Mouse (Mus musculus): Measurements from ENCODE around the gene Gm17657. TPM values are rescaled to one million over a fixed set of nuclear protein-coding genes. Genes with fewer than 3 reads are reported as not detected.
A peak's percentile ranks its signal among the peaks of the same experiment; 100 is the strongest.

Gene Gm17657
- polyA plus RNA-seq, 1 experiment from 2014 or later, result not detected

DNA sequence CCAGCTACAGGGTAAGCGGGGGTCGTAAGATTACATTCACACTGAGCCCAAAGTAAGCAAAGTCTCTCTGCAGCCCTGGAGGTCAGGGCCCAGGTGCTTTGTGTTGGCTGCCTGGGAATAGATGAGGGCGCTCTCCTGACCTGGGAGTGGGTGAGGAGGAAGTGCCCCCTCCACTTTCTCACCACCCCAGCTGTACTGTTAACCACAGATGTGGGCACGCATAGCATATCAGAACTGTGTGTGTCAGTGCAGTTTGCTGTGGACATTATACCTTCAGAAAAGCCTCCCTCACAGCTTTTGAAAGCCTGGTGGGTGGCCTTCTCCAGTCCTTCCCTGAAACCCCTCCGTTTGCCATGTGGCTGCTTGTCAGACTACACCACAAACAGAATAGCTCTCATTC is 34.9 kb upstream of the Gm17657 start:
- H3K4me3 ChIP-seq (replicated peaks; ENCODE audit: low read length), result no peak overlapping the region
- no peak overlapping the region for H3K9ac ChIP-seq (ENCODE audit: low read length)
- no peak overlapping the region for H3K27ac ChIP-seq (ENCODE audit: low read length)
- H3K4me1 ChIP-seq (ENCODE audit: control insufficient read depth, insufficient read depth, low read length), result peaks cover 3% of the 10 kb centered on the region; the same call in 1 of the 2 replicates
- H3K36me3 ChIP-seq (ENCODE audit: control insufficient read depth, insufficient read depth, low read length), result no peaks in the 10 kb centered on the region
- no peaks in the 10 kb centered on the region for H3K27me3 ChIP-seq (ENCODE audit: control insufficient read depth, insufficient read depth, low read length)
- H3K9me3 ChIP-seq (replicated peaks; ENCODE audit: control insufficient read depth, low read length), result no peaks in the 10 kb centered on the region
- ATAC-seq (ENCODE audit: insufficient read depth, low FRiP score), result no peak
- WGBS, result 52% methylated on average over 5 of the region's 5 CpGs
- H3K4me2 ChIP-seq (ENCODE audit: low read depth, low read length), result no peak overlapping the region

- Histone ChIP-seq H3K27ac (ENCODE audit: low read length) (no peak overlapping the region), H3K9me3 (replicated peaks; ENCODE audit: control insufficient read depth, low read length) (no peaks in the 10 kb centered on the region), H3K36me3 (ENCODE audit: control insufficient read depth, insufficient read depth, low read length) (no peaks in the 10 kb centered on the region), H3K4me2 (ENCODE audit: low read depth, low read length) (no peak overlapping the region), H3K27me3 (ENCODE audit: control insufficient read depth, insufficient read depth, low read length) (no peaks in the 10 kb centered on the region), H3K4me3 (replicated peaks; ENCODE audit: low read length) (no peak overlapping the region), H3K4me1 (ENCODE audit: control insufficient read depth, insufficient read depth, low read length) (no peaks in the 10 kb centered on the region), H3K9ac (ENCODE audit: low read length) (no peak overlapping the region)
- WGBS, result 75% methylated on average over 5 of the region's 5 CpGs
- ATAC-seq (ENCODE audit: insufficient read depth, low FRiP score), result no peak
Measured at GRCm38 (mm10) chr17:29583569-29583968, 34.1 kb upstream of the Gm17657 start.

- H3K4me2 ChIP-seq (ENCODE audit: low read depth, low read length), result no peak overlapping the region
- no peak overlapping the region; the same call in 1 of the 2 replicates for H3K27ac ChIP-seq (ENCODE audit: low read length)
- no peaks in the 10 kb centered on the region for H3K4me1 ChIP-seq (ENCODE audit: control insufficient read depth, insufficient read depth, low read length)
- 69% methylated on average over 4 of the region's 4 CpGs for WGBS
- H3K27me3 ChIP-seq (ENCODE audit: control insufficient read depth, insufficient read depth, low read length), result no peaks in the 10 kb centered on the region
- H3K9me3 ChIP-seq (replicated peaks; ENCODE audit: control insufficient read depth, low read length), result no peaks in the 10 kb centered on the region
- no peaks in the 10 kb centered on the region for H3K36me3 ChIP-seq (ENCODE audit: control insufficient read depth, insufficient read depth, low read length)
- H3K9ac ChIP-seq (ENCODE audit: low read length), result no peak overlapping the region
- peak; percentile 56; the same call in 1 of the 2 replicates for ATAC-seq (ENCODE audit: insufficient read depth, low FRiP score)
- no peak overlapping the region for H3K4me3 ChIP-seq (replicated peaks; ENCODE audit: low read length)
Measured at GRCm38 (mm10) chr17:29579579-29580126, 30.2 kb upstream of the Gm17657 start.

DNA sequence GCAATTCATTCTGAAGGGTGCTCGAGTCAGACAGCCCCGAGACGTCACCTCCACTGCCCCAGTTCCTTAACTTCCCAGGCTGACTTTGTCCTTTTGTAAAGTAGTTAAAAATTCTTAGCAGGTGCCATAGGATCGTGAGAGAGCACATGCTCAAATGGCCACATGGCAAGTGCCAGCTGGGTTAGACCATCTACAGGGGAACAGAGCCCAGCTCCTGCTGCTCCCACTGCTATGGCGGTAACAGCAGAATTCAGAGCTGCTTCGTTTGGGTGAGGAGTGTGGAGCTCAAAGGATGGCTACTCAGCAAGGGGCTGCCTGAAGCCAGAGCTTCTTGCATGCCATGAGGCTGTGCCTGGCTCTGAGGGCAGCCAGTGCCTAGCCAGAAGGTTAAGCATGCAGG is 20.4 kb upstream of the Gm17657 start:
- peaks cover 7% of the 10 kb centered on the region; the same call in 1 of the 2 replicates for H3K36me3 ChIP-seq (ENCODE audit: control insufficient read depth, insufficient read depth, low read length)
- 88% methylated on average over 6 of the region's 6 CpGs for WGBS

DNA sequence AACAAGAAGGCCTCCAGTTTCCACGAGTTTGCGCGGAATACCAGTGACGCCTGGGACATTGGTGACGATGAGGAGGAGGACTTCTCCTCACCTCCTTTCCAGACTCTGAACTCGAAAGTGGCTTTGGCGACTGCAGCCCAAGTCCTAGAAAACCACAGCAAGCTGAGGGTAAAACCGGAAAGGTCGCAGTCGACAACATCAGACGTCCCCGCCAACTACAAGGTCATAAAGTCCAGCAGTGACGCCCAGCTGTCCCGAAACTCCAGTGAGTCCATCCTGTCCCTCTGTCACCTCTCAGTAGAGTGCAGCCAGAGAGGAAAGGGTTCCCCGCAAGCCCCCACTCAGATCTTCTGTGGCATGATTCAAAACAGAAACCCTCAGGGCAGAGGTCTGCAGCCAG is 19.0 kb upstream of the Gm17657 start:
- Histone ChIP-seq H3K4me2 (ENCODE audit: low read depth, low read length) (no peak overlapping the region), H3K4me3 (replicated peaks; ENCODE audit: low read length) (no peak overlapping the region), H3K27ac (ENCODE audit: low read length) (no peak overlapping the region), H3K27me3 (ENCODE audit: control insufficient read depth, insufficient read depth, low read length) (no peaks in the 10 kb centered on the region), H3K9ac (ENCODE audit: low read length) (no peak overlapping the region), H3K4me1 (ENCODE audit: control insufficient read depth, insufficient read depth, low read length) (no peaks in the 10 kb centered on the region), H3K9me3 (replicated peaks; ENCODE audit: control insufficient read depth, low read length) (no peaks in the 10 kb centered on the region), H3K36me3 (ENCODE audit: control insufficient read depth, insufficient read depth, low read length) (peaks cover 7% of the 10 kb centered on the region; the same call in 1 of the 2 replicates)
- WGBS, result 88% methylated on average over 15 of the region's 15 CpGs
- ATAC-seq (ENCODE audit: insufficient read depth, low FRiP score), result no peak

More for the DNA sequence above, 20.4 kb upstream of the Gm17657 start:
- Histone ChIP-seq H3K4me1 (ENCODE audit: control insufficient read depth, insufficient read depth, low read length) (no peaks in the 10 kb centered on the region), H3K4me2 (ENCODE audit: low read depth, low read length) (no peak overlapping the region), H3K27ac (ENCODE audit: low read length) (no peak overlapping the region), H3K4me3 (replicated peaks; ENCODE audit: low read length) (no peak overlapping the region), H3K9ac (ENCODE audit: low read length) (no peak overlapping the region), H3K9me3 (replicated peaks; ENCODE audit: control insufficient read depth, low read length) (no peaks in the 10 kb centered on the region), H3K27me3 (ENCODE audit: control insufficient read depth, insufficient read depth, low read length) (no peaks in the 10 kb centered on the region)
- no peak for ATAC-seq (ENCODE audit: insufficient read depth, low FRiP score)

DNA sequence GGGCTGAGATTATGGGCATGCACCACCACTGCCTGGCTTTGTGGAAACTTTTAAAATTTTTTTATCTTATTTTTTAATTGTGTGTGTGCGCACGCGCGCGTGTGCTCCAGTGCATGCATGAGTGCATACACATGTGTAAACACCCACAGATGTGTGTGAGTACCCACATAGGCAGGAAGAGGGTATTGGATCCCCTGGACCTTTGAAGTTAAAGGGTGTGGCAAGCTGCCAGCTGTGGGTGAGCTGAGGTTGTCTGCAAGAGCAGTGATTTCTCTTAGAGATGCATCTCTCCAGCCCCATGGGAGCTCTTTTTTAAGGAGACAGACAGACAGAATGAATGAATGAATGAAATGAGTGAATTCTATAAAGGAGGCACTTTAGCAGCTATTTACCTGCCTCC is 16.1 kb upstream of the Gm17657 start:
- 98% methylated on average over 5 of the region's 5 CpGs for WGBS
- Histone ChIP-seq H3K4me1 (ENCODE audit: control insufficient read depth, insufficient read depth, low read length) (no peaks in the 10 kb centered on the region), H3K9me3 (replicated peaks; ENCODE audit: control insufficient read depth, low read length) (no peaks in the 10 kb centered on the region), H3K36me3 (ENCODE audit: control insufficient read depth, insufficient read depth, low read length) (0 out of 2 replicates have a peak, but pooled peaks cover 3% of the 10 kb centered on the region), H3K4me3 (replicated peaks; ENCODE audit: low read length) (no peak overlapping the region), H3K27me3 (ENCODE audit: control insufficient read depth, insufficient read depth, low read length) (no peaks in the 10 kb centered on the region), H3K27ac (ENCODE audit: low read length) (no peak overlapping the region), H3K9ac (ENCODE audit: low read length) (no peak overlapping the region), H3K4me2 (ENCODE audit: low read depth, low read length) (no peak overlapping the region)
- ATAC-seq (ENCODE audit: insufficient read depth, low FRiP score), result no peak

- no peaks in the 10 kb centered on the region for H3K9me3 ChIP-seq (replicated peaks; ENCODE audit: control insufficient read depth, low read length)
- no peaks in the 10 kb centered on the region for H3K36me3 ChIP-seq (ENCODE audit: control insufficient read depth, insufficient read depth, low read length)
- WGBS, result 61% methylated on average over 5 of the region's 5 CpGs
- no peaks in the 10 kb centered on the region for H3K27me3 ChIP-seq (ENCODE audit: control insufficient read depth, insufficient read depth, low read length)
- H3K27ac ChIP-seq (ENCODE audit: low read length), result no peak overlapping the region
- H3K4me2 ChIP-seq (ENCODE audit: low read depth, low read length), result no peak overlapping the region
- ATAC-seq (ENCODE audit: insufficient read depth, low FRiP score), result no peak
- H3K9ac ChIP-seq (ENCODE audit: low read length), result no peak overlapping the region
- H3K4me3 ChIP-seq (replicated peaks; ENCODE audit: low read length), result no peak overlapping the region
- H3K4me1 ChIP-seq (ENCODE audit: control insufficient read depth, insufficient read depth, low read length), result peaks cover 10% of the 10 kb centered on the region
Measured at GRCm38 (mm10) chr17:29558476-29558875, 9.0 kb upstream of the Gm17657 start.

DNA sequence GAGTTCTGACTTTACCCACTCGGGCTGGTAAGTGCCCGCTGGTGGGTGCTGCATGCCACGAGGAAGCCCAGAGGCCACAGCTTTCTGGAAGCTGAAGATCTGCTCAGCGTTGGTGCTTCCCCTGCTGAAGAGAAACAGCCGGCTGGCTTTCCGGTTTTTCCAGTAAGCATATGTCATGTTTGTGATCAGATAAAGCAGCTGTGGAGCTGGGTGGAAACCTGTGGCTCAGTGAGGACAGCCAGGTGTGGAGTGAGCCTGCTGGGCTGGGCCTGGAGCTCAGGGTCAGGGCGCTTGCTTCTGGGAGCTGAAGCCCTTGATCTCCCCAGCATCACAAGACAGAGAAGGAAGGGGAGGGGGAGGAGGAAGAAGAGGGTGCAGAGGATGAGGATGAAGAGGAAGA is 7.5 kb upstream of the Gm17657 start:
- Histone ChIP-seq H3K4me2 (ENCODE audit: low read depth, low read length) (no peak overlapping the region), H3K9me3 (replicated peaks; ENCODE audit: control insufficient read depth, low read length) (no peaks in the 10 kb centered on the region), H3K36me3 (ENCODE audit: control insufficient read depth, insufficient read depth, low read length) (no peaks in the 10 kb centered on the region), H3K4me3 (replicated peaks; ENCODE audit: low read length) (no peak overlapping the region), H3K27me3 (ENCODE audit: control insufficient read depth, insufficient read depth, low read length) (no peaks in the 10 kb centered on the region), H3K9ac (ENCODE audit: low read length) (peak overlapping the region; percentile 48; the same call in 1 of the 2 replicates), H3K27ac (ENCODE audit: low read length) (peak overlapping the region; percentile 83), H3K4me1 (ENCODE audit: control insufficient read depth, insufficient read depth, low read length) (peaks cover 10% of the 10 kb centered on the region)
- peak; percentile 86 for ATAC-seq (ENCODE audit: insufficient read depth, low FRiP score)
- WGBS, result 31% methylated on average over 7 of the region's 7 CpGs

DNA sequence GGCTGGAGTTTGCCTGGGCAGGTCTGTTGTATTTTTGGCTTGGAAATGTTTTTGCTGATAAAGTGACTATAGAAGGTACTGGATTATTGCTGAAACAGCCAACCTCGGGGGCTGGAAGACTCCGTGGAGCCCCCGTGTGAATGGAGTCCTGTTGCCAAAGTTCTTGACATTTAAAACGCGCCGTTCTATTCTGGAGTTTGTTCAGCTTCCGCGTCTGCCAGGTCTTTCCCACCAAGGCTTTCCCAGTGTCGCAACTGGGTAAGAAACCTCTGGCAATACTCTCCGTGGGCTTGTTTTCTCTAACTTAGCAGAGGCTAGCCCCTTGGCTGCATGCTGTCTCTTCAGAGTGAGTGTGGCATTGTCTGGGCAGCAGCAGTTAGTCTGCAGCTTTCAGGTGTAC is 7.0 kb upstream of the Gm17657 start:
- peaks cover 10% of the 10 kb centered on the region for H3K4me1 ChIP-seq (ENCODE audit: control insufficient read depth, insufficient read depth, low read length)
- H3K9ac ChIP-seq (ENCODE audit: low read length), result peak overlapping the region; percentile 48; the same call in 1 of the 2 replicates
- ATAC-seq (ENCODE audit: insufficient read depth, low FRiP score), result no peak
- no peaks in the 10 kb centered on the region for H3K9me3 ChIP-seq (replicated peaks; ENCODE audit: control insufficient read depth, low read length)
- H3K4me3 ChIP-seq (replicated peaks; ENCODE audit: low read length), result no peak overlapping the region
- H3K36me3 ChIP-seq (ENCODE audit: control insufficient read depth, insufficient read depth, low read length), result no peaks in the 10 kb centered on the region
- no peaks in the 10 kb centered on the region for H3K27me3 ChIP-seq (ENCODE audit: control insufficient read depth, insufficient read depth, low read length)
- no peak overlapping the region for H3K4me2 ChIP-seq (ENCODE audit: low read depth, low read length)
- peak overlapping the region; percentile 83 for H3K27ac ChIP-seq (ENCODE audit: low read length)
- WGBS, result 67% methylated on average over 10 of the region's 10 CpGs

Measured in stomach, embryonic 16.5 days (tissue).